Mouse (Mus musculus) right cerebral cortex, postnatal 4 days (tissue): ENCODE results near the gene Eif1ad.
"Not testable (repeated sequence)": the region's sequence is repeated elsewhere in the genome, so short reads cannot be mapped to it uniquely, and the experiment has no call there.

Experiments
- DNase-seq: peaks from one replicate; pipeline ENCODE4 v3.0.0-alpha.2; 2022

Gene Eif1ad

GRCm38 (mm10) chr19:5383326-5383725 lies 16.8 kb downstream of the Eif1ad start:
- DNase-seq: no peak

- no peak for DNase-seq
Measured at GRCm38 (mm10) chr19:5384715-5385114, 18.2 kb downstream of the Eif1ad start.

GRCm38 (mm10) chr19:5388011-5388441 lies 21.5 kb downstream of the Eif1ad start:
- peak; percentile 28 for DNase-seq

GRCm38 (mm10) chr19:5388588-5389242 lies 22.2 kb downstream of the Eif1ad start, which contains the start of gene Sart1:
Gene Sart1 (minus strand): TSS chr19:5388703.
- DNase-seq: peak; percentile 92

- DNase-seq: no peak
Measured at GRCm38 (mm10) chr19:5389647-5390046, 23.1 kb downstream of the Eif1ad start.

- DNase-seq: no peak
Measured at GRCm38 (mm10) chr19:5390416-5390815, 23.9 kb downstream of the Eif1ad start.

GRCm38 (mm10) chr19:5392892-5393291 lies 26.4 kb downstream of the Eif1ad start:
- peak; percentile 34 for DNase-seq

GRCm38 (mm10) chr19:5394168-5394567 lies 27.6 kb downstream of the Eif1ad start:
- DNase-seq: no peak

GRCm38 (mm10) chr19:5395371-5395770 lies 28.8 kb downstream of the Eif1ad start:
- DNase-seq: no peak

GRCm38 (mm10) chr19:5401073-5401472 lies 34.5 kb downstream of the Eif1ad start:
- DNase-seq: not testable (repeated sequence)

- no peak for DNase-seq
Measured at GRCm38 (mm10) chr19:5402293-5402692, 35.8 kb downstream of the Eif1ad start, which contains the start of gene Tsga10ip. Gene Tsga10ip (minus strand): TSS chr19:5402526.

- DNase-seq: no peak
Measured at GRCm38 (mm10) chr19:5405924-5406323, 39.4 kb downstream of the Eif1ad start.

GRCm38 (mm10) chr19:5406531-5407126 lies 40.1 kb downstream of the Eif1ad start:
- not testable (repeated sequence) for DNase-seq

- no peak for DNase-seq
Measured at GRCm38 (mm10) chr19:5407133-5407532, 40.6 kb downstream of the Eif1ad start.

GRCm38 (mm10) chr19:5408057-5409001 lies 41.8 kb downstream of the Eif1ad start:
- no peak for DNase-seq

GRCm38 (mm10) chr19:5409068-5409467 lies 42.5 kb downstream of the Eif1ad start:
- DNase-seq: no peak

GRCm38 (mm10) chr19:5410641-5411040 lies 44.1 kb downstream of the Eif1ad start:
- no peak for DNase-seq

- DNase-seq: no peak
Measured at GRCm38 (mm10) chr19:5411961-5412360, 45.4 kb downstream of the Eif1ad start.

- DNase-seq: no peak
Measured at GRCm38 (mm10) chr19:5413840-5414239, 47.3 kb downstream of the Eif1ad start.

- no peak for DNase-seq
Measured at GRCm38 (mm10) chr19:5414534-5414957, 48.0 kb downstream of the Eif1ad start.

GRCm38 (mm10) chr19:5418750-5419466 lies 52.4 kb downstream of the Eif1ad start:
- DNase-seq: no peak

- no peak for DNase-seq
Measured at GRCm38 (mm10) chr19:5419630-5420029, 53.1 kb downstream of the Eif1ad start.

GRCm38 (mm10) chr19:5420579-5420978 lies 54.0 kb downstream of the Eif1ad start:
- DNase-seq: no peak
